In genomic region chr9:120737956-120738355, GRCm38 (mm10) we compare ENCODE assay signal across 12 mouse cellular contexts.
A peak's percentile ranks its signal among the peaks of the same experiment; 100 is the strongest.
DNase-seq lines count a peak whose midpoint lies in the region; TF ChIP-seq lines count a peak whose summit lies in the region.
"Had no signal": no experiment of that assay in that cellular context is flagged by ENCODE, and none has a peak within 500 bp of the region (broad histone marks: within the 10 kb centered on the region; RNA-seq: fewer than 3 reads in every experiment).

No protein-coding gene starts in this region.

- H3K27me3 ChIP-seq in limb, embryonic 10.5 days (ENCODE audit: low read depth, poor library complexity, severe bottlenecking): peaks cover 13% of the 10 kb centered on the region; the same call in 1 of the 2 replicates
- H3K27me3 ChIP-seq in thymus, adult 2 months (ENCODE audit: control insufficient read depth, insufficient read depth, low read length): no peaks in the 10 kb centered on the region

- H3K27ac ChIP-seq in limb, embryonic 10.5 days: 0 out of 2 replicates have a peak overlapping the region, but pooled peaks have one; percentile 7
- no peak overlapping the region for H3K27ac ChIP-seq in thymus, adult 2 months (ENCODE audit: control insufficient read depth, insufficient read depth, low read length)

- peaks cover 48% of the 10 kb centered on the region for H3K4me1 ChIP-seq in limb, embryonic 10.5 days
- H3K4me1 ChIP-seq in thymus, adult 2 months (replicated peaks; ENCODE audit: control insufficient read depth, insufficient read depth, low read length): 0 out of 2 replicates have a peak, but pooled peaks cover 3% of the 10 kb centered on the region

- H3K36me3 ChIP-seq in limb, embryonic 10.5 days: no peaks in the 10 kb centered on the region
- no peaks in the 10 kb centered on the region for H3K36me3 ChIP-seq in thymus, adult 2 months (ENCODE audit: control insufficient read depth, insufficient read depth, low read length)

- TF ChIP-seq POLR2A in thymus, adult 2 months (IDR thresholded peaks at IDR 0.05; ENCODE audit: control insufficient read depth, extremely low read depth, insufficient read depth, low read length, poor library complexity): no peak

- no peak overlapping the region for H3K4me3 ChIP-seq in limb, embryonic 10.5 days
- no peak overlapping the region for H3K4me3 ChIP-seq in thymus, adult 2 months (ENCODE audit: control insufficient read depth, insufficient read depth, low read length)

- DNase-seq in adrenal gland, adult (ENCODE audit: inconsistent age in 2 of 2, low spot score in 1 of 2): peak; percentile 38 to 73
- DNase-seq in adrenal gland, postnatal 25 days: no peak
- DNase-seq in ovary, adult 18-20 months (ENCODE audit: low spot score): peak; percentile 14
- no peak for DNase-seq in ovary, postnatal 10 days (ENCODE audit: low spot score)
- DNase-seq in limb, embryonic 10.5 days (ENCODE audit: low spot score): no peak
- no peak for DNase-seq in spleen, adult 18-20 months
- DNase-seq in thymus, adult 2 months: no peak
- no peak for DNase-seq in ovary, postnatal 14 days (ENCODE audit: low spot score)
- DNase-seq: cerebellum, postnatal 10 days; kidney, adult 11 months; lung, adult 18-20 months; right cerebral cortex, postnatal 14 days had no signal

- no peaks in the 10 kb centered on the region for H3K9me3 ChIP-seq in limb, embryonic 10.5 days (replicated peaks)

- WGBS in limb, embryonic 10.5 days: 69% methylated on average over 1 of the region's 1 CpGs
- 69% methylated on average over 1 of the region's 1 CpGs for WGBS in thymus, adult 2 months

- TF ChIP-seq CTCF in thymus, adult 2 months (IDR thresholded peaks at IDR 0.05; ENCODE audit: borderline replicate concordance, control insufficient read depth, extremely low read depth, insufficient read depth, low read length, poor library complexity): no peak

Comparison
In these comparisons a context has a peak if more than half of its experiments do, and no peak if none do; other contexts are left out.
1. DNase-seq: peak in adrenal gland, adult (2 of 2) and ovary, adult 18-20 months (single experiment); none in adrenal gland, postnatal 25 days (single experiment), ovary, postnatal 10 days (single experiment), limb, embryonic 10.5 days (single experiment), spleen, adult 18-20 months (0 of 2), thymus, adult 2 months (single experiment) and ovary, postnatal 14 days (single experiment).